Mouse (Mus musculus) lung, embryonic 15.5 days (tissue): ENCODE measurements around the gene Pla1a. TPM values are rescaled to one million over a fixed set of nuclear protein-coding genes. Genes with fewer than 3 reads are reported as not detected.

ENCODE experiments used
- ATAC-seq: fragments of 200-750 bp; cut with Nextera tagmentation; 2 replicates; pipeline ENCODE4 v1.8.0; 2017; ENCODE audit warnings: moderate number of reproducible peaks, borderline replicate concordance; ENCODE audit not compliant: low FRiP score, low TSS enrichment; ENCODE audit errors: extremely low read depth
- H3K27ac ChIP-seq: fragments of 300-500 bp; sonication (generic); 2 replicates; pipeline ENCODE4 v1.5.1; 2015; ENCODE audit warnings: moderate library complexity, mild to moderate bottlenecking, inconsistent platforms
- H3K27me3 ChIP-seq: fragments of 300-500 bp; sonication (generic); 2 replicates; pipeline ENCODE4 v1.6.1; 2015; ENCODE audit warnings: inconsistent platforms
- H3K36me3 ChIP-seq: fragments of 300-500 bp; sonication (generic); 2 replicates; pipeline ENCODE4 v1.6.1; 2015; ENCODE audit warnings: inconsistent platforms
- H3K4me1 ChIP-seq: fragments of 300-500 bp; sonication (generic); 2 replicates; pipeline ENCODE4 v1.6.1; 2015; ENCODE audit warnings: inconsistent platforms
- H3K4me2 ChIP-seq: fragments of 300-500 bp; sonication (generic); 2 replicates; pipeline ENCODE4 v1.6.1; 2015; ENCODE audit warnings: inconsistent platforms, mild to moderate bottlenecking, moderate library complexity
- H3K4me3 ChIP-seq: fragments of 300-500 bp; sonication (generic); 2 replicates; pipeline ENCODE4 v1.5.1; 2015; ENCODE audit warnings: mild to moderate bottlenecking, inconsistent platforms
- H3K9ac ChIP-seq: fragments of 300-500 bp; sonication (generic); 2 replicates; pipeline ENCODE4 v1.6.1; 2015; ENCODE audit warnings: inconsistent platforms
- H3K9me3 ChIP-seq: fragments of 300-500 bp; sonication (generic); 2 replicates; pipeline ENCODE4 v1.6.1; 2016; ENCODE audit warnings: inconsistent platforms
- WGBS: fragments of 180-500 bp; shearing (Covaris S2); methylation state at CpG from one replicate; pipeline ENCODE4 v1.1.7; 2015; 5-methylcytosine and 5-hydroxymethylcytosine counted together
- polyA plus RNA-seq: library from polyadenylated mRNA; unstranded; fragments of >200 nt; fragmentation: Nextera tagmentation; extraction: Ambion mirVana; gene quantifications from 2 replicates; pipeline ENCODE4 v1.2.1, GENCODE M21; 2015

Pla1a gene
- polyA plus RNA-seq, 1 experiment from 2014 or later: 0.66 TPM

- peaks cover 17% of the 10 kb centered on the region for H3K4me1 ChIP-seq
- H3K36me3 ChIP-seq: peaks cover 12% of the 10 kb centered on the region; the same call in 1 of the 2 replicates
- 3% methylated on average over 35 of the region's 35 CpGs for WGBS
- peak; percentile 93 for ATAC-seq
- H3K4me2 ChIP-seq: peak within 1 kb of the TSS; percentile 62
- H3K4me3 ChIP-seq: peak within 1 kb of the TSS; percentile 79
- peak within 1 kb of the TSS; percentile 84 for H3K9ac ChIP-seq
- no peaks in the 10 kb centered on the region for H3K27me3 ChIP-seq
- no peaks in the 10 kb centered on the region for H3K9me3 ChIP-seq
- peak within 1 kb of the TSS; percentile 86 for H3K27ac ChIP-seq
These were observed 86.2 kb downstream of the Pla1a start, which contains the start of the genes Cox17 and Gm21987 for GRCm38 (mm10) chr16:38346529-38347325. Cox17 (plus strand) TSS chr16:38346991. Gm21987 (plus strand) TSS chr16:38347040.

Other genes with a start within 250 kb of the Pla1a start
- gene Nr1i2, start 138.3 kb downstream of the Pla1a start, polyA plus RNA-seq: 0.05 TPM in 1 of 2 replicates, not detected in the other
- gene Maats1, start 91.0 kb downstream of the Pla1a start, polyA plus RNA-seq: 0.65 and 0.69 TPM in 2 replicates
- 120 and 130 TPM in 2 replicates for gene Cox17, start 86.2 kb downstream of the Pla1a start, polyA plus RNA-seq
- not detected in 2 replicates for gene Gm21987, start 86.1 kb downstream of the Pla1a start, polyA plus RNA-seq
- gene Popdc2, start 70.9 kb downstream of the Pla1a start, polyA plus RNA-seq: 10.3 and 10.8 TPM in 2 replicates
- 91.7 and 93.7 TPM in 2 replicates for gene Adprh, start 19.6 kb upstream of the Pla1a start, polyA plus RNA-seq
- gene Cd80, start 22.4 kb upstream of the Pla1a start, polyA plus RNA-seq: 0.29 and 0.39 TPM in 2 replicates
- 23.4 and 23.5 TPM in 2 replicates for gene Timmdc1, start 89.5 kb upstream of the Pla1a start, polyA plus RNA-seq
- 53.6 and 56.5 TPM in 2 replicates for gene Poglut1, start 117.1 kb upstream of the Pla1a start, polyA plus RNA-seq
- gene Tmem39a, start 125.6 kb upstream of the Pla1a start, polyA plus RNA-seq: 101 and 119 TPM in 2 replicates